Mouse (Mus musculus): ENCODE measurements around the gene Zfp503. TPM values are rescaled to one million over a fixed set of nuclear protein-coding genes. Genes with fewer than 3 reads are reported as not detected.

Zfp503 gene
- polyA plus RNA-seq, 1 experiment, result 18.2 TPM

DNA sequence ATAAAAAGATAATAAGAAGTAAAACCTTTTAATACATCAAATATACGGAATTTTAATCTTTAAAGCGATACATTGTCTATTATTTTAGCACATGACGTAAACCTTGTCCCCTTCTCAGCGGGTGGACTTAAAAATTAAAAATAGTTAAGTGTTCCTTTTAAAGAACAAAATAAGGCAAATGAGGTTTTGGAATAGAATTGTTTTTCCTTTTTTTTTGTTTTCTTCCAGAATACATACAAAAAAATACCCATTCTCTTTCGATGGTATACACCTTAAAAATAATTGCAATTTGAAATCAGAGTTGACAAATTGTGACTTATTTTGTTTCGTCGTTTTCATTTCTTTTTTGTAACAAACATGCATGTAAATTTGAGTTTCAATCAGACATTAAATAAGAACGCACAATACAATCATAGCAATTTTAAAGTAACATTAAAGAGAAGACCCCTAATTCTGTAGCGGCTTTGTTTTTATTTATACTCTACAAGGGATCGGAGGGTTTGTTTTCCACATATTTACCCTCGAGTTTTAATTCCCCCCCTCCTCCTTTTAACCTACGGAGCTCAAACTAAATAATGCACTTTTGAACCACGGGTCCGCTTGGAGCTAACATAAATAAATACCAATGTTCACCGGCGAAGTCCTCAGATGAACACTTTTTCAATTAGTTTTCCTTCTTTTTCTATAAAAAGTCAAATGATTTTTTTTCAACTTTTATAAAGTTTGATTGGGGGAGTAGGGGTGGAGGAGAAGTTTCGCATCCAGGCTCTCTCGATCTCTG lies 5.3 kb downstream of the Zfp503 start:
- Histone ChIP-seq H3K27ac (ENCODE audit: insufficient read depth, low read depth, low read length) (peak overlapping the region; percentile 41; the same call in 1 of the 2 replicates), H3K4me3 (ENCODE audit: low read depth, low read length) (peak overlapping the region; percentile 97), H3K27me3 (ENCODE audit: control insufficient read depth, insufficient read depth, low read length) (peaks cover 8% of the 10 kb centered on the region; the same call in 1 of the 2 replicates), H3K36me3 (ENCODE audit: control insufficient read depth, insufficient read depth, low read length) (peaks cover 10% of the 10 kb centered on the region), H3K4me1 (ENCODE audit: control insufficient read depth, insufficient read depth, insufficient read length, low read length) (peaks cover 6% of the 10 kb centered on the region; the same call in 1 of the 2 replicates)
- WGBS, result 28% methylated on average over 18 of the region's 18 CpGs
- TF ChIP-seq CTCF (IDR thresholded peaks at IDR 0.05; ENCODE audit: extremely low read depth, insufficient read length, insufficient replicate concordance, low read depth, low read length) (no peak), POLR2A (IDR thresholded peaks at IDR 0.05; ENCODE audit: low read depth, low read length) (no peak)

- peaks cover 8% of the 10 kb centered on the region; the same call in 1 of the 2 replicates for H3K27me3 ChIP-seq (ENCODE audit: control insufficient read depth, insufficient read depth, low read length)
- H3K27ac ChIP-seq (ENCODE audit: insufficient read depth, low read depth, low read length), result peak overlapping the region; percentile 64
- H3K4me3 ChIP-seq (ENCODE audit: low read depth, low read length), result peak overlapping the region; percentile 58
- H3K4me1 ChIP-seq (ENCODE audit: control insufficient read depth, insufficient read depth, insufficient read length, low read length), result peaks cover 6% of the 10 kb centered on the region; the same call in 1 of the 2 replicates
- no peak; the same call in 1 of the 2 replicates for TF ChIP-seq POLR2A (IDR thresholded peaks at IDR 0.05; ENCODE audit: low read depth, low read length)
- TF ChIP-seq CTCF (IDR thresholded peaks at IDR 0.05; ENCODE audit: extremely low read depth, insufficient read length, insufficient replicate concordance, low read depth, low read length), result no peak
- 33% methylated on average over 22 of the region's 22 CpGs for WGBS
- H3K36me3 ChIP-seq (ENCODE audit: control insufficient read depth, insufficient read depth, low read length), result peaks cover 10% of the 10 kb centered on the region
These were observed 6.0 kb downstream of the Zfp503 start for GRCm38 (mm10) chr14:21983311-21983949.

DNA sequence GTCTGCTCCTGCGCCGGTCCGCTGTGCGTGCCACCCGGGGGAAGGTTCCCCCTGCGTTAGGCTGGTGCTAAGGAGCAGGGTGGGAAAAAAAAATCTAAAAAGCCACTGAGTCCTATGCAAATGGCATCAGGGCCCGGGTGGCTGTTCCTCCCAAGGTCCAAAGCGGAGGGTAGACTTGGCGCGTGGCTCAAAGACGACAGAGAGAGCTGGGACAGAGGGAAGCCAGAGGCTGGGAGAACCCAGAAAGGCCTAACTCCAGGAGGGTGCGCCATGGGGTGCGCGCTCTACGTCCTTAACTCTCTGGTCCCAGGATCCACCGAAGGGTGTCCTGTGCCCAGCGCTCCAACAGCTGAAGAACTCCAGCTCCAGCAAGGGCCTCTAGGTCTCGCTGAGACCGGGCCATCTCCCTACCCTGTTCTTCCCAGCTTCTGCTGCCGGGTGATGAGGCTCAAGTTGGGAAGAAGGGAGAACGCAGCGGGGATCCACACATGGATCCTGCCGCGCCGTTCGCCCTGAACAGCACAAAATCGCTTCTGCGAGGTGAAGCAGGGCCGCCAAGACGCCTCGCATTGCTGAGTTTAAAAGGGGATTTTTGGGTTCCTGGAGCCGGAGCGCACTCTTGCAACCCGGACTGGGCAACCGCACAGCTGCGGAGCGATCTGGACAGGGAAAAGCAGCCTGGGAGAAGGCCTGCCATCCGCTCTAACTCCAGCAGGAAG lies 6.7 kb downstream of the Zfp503 start:
- 28% methylated on average over 38 of the region's 38 CpGs for WGBS
- H3K27ac ChIP-seq (ENCODE audit: insufficient read depth, low read depth, low read length), result peak overlapping the region; percentile 52
- TF ChIP-seq CTCF (IDR thresholded peaks at IDR 0.05; ENCODE audit: extremely low read depth, insufficient read length, insufficient replicate concordance, low read depth, low read length) (no peak), POLR2A (IDR thresholded peaks at IDR 0.05; ENCODE audit: low read depth, low read length) (no peak)
- peaks cover 6% of the 10 kb centered on the region; the same call in 1 of the 2 replicates for H3K4me1 ChIP-seq (ENCODE audit: control insufficient read depth, insufficient read depth, insufficient read length, low read length)
- H3K4me3 ChIP-seq (ENCODE audit: low read depth, low read length), result peak overlapping the region; percentile 58
- H3K27me3 ChIP-seq (ENCODE audit: control insufficient read depth, insufficient read depth, low read length), result peaks cover 8% of the 10 kb centered on the region; the same call in 1 of the 2 replicates
- peaks cover 10% of the 10 kb centered on the region for H3K36me3 ChIP-seq (ENCODE audit: control insufficient read depth, insufficient read depth, low read length)

DNA sequence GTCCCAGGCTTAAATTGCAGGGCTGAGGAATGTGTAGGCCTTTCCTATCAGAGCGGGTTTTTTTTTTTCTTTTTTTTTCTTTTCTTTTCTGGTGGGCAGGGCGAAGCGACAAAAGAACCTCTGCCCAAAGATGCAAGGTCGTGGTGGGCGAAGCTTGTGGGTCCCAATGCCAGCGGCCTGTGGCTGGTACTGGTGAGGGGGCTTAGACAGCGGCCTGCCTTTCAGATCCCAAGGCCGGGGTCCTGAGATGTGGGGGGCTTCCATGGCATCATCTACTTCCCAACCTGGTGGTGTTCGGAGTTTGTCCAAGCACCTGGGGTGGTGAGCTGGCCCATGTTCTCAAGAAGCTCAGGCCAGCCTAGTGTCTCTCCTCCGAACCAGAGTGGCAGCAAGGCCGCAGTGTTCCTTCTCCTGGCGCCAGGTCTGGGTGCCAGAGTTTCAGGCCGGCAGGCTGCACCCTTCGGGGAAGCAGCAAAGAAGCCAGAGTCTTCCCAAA lies 7.3 kb downstream of the Zfp503 start:
- TF ChIP-seq POLR2A (IDR thresholded peaks at IDR 0.05; ENCODE audit: low read depth, low read length), result no peak
- H3K4me3 ChIP-seq (ENCODE audit: low read depth, low read length), result peak overlapping the region; percentile 58
- H3K36me3 ChIP-seq (ENCODE audit: control insufficient read depth, insufficient read depth, low read length), result peaks cover 10% of the 10 kb centered on the region
- H3K27ac ChIP-seq (ENCODE audit: insufficient read depth, low read depth, low read length), result peak overlapping the region; percentile 52
- H3K4me1 ChIP-seq (ENCODE audit: control insufficient read depth, insufficient read depth, insufficient read length, low read length), result peaks cover 6% of the 10 kb centered on the region; the same call in 1 of the 2 replicates
- 46% methylated on average over 14 of the region's 14 CpGs for WGBS
- peaks cover 8% of the 10 kb centered on the region; the same call in 1 of the 2 replicates for H3K27me3 ChIP-seq (ENCODE audit: control insufficient read depth, insufficient read depth, low read length)

GRCm38 (mm10) chr14:21981462-21981861 lies 7.9 kb downstream of the Zfp503 start:
- TF ChIP-seq CTCF (IDR thresholded peaks at IDR 0.05; ENCODE audit: extremely low read depth, insufficient read length, insufficient replicate concordance, low read depth, low read length) (peak; percentile 80), POLR2A (IDR thresholded peaks at IDR 0.05; ENCODE audit: low read depth, low read length) (no peak)
- peaks cover 8% of the 10 kb centered on the region; the same call in 1 of the 2 replicates for H3K27me3 ChIP-seq (ENCODE audit: control insufficient read depth, insufficient read depth, low read length)
- WGBS, result 17% methylated on average over 22 of the region's 22 CpGs

DNA sequence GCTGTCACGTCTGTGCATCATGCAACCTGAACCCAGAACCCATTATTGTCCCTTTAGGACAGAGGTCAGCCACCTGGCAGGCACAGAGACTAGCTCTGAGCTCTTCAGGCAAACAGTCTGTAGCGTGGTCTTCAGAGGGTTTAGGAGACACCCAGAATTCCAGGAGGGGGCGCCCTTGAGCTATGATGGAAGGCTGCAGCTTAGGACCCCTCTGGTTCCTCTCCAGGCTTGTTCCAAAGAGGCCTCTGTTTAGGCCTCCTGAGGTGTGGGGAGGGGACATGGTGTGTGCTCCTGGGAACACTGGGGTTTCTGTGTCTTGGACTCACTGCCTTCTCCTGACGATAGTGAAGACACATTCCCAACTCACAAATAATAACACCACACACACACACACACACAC lies 20.4 kb downstream of the Zfp503 start:
- 47% methylated on average over 4 of the region's 4 CpGs for WGBS
- Histone ChIP-seq H3K36me3 (ENCODE audit: control insufficient read depth, insufficient read depth, low read length) (no peaks in the 10 kb centered on the region), H3K4me1 (ENCODE audit: control insufficient read depth, insufficient read depth, insufficient read length, low read length) (no peaks in the 10 kb centered on the region), H3K27ac (ENCODE audit: insufficient read depth, low read depth, low read length) (no peak overlapping the region), H3K27me3 (ENCODE audit: control insufficient read depth, insufficient read depth, low read length) (no peaks in the 10 kb centered on the region), H3K4me3 (ENCODE audit: low read depth, low read length) (no peak overlapping the region)
- TF ChIP-seq POLR2A (IDR thresholded peaks at IDR 0.05; ENCODE audit: low read depth, low read length) (no peak), CTCF (IDR thresholded peaks at IDR 0.05; ENCODE audit: extremely low read depth, insufficient read length, insufficient replicate concordance, low read depth, low read length) (peak; percentile 56; the same call in 1 of the 2 replicates)

More at GRCm38 (mm10) chr14:21981462-21981861, 7.9 kb downstream of the Zfp503 start:
- H3K27ac ChIP-seq (ENCODE audit: insufficient read depth, low read depth, low read length), result no peak overlapping the region
- peaks cover 6% of the 10 kb centered on the region; the same call in 1 of the 2 replicates for H3K4me1 ChIP-seq (ENCODE audit: control insufficient read depth, insufficient read depth, insufficient read length, low read length)
- peaks cover 10% of the 10 kb centered on the region for H3K36me3 ChIP-seq (ENCODE audit: control insufficient read depth, insufficient read depth, low read length)
- H3K4me3 ChIP-seq (ENCODE audit: low read depth, low read length), result peak overlapping the region; percentile 59

All from small intestine, adult 2 months (tissue).